Mouse (Mus musculus): ENCODE results near the gene Dbt. TPM values are rescaled to one million over a fixed set of nuclear protein-coding genes. Genes with fewer than 3 reads are reported as not detected.

Dbt gene
- not detected in 2 replicates for polyA plus RNA-seq (2012; ENCODE audit: insufficient read depth, insufficient read length, low replicate concordance, missing spikeins)

- 0 out of 2 replicates have a peak, but pooled peaks cover 2% of the 10 kb centered on the region for H3K4me1 ChIP-seq (ENCODE audit: control insufficient read depth, insufficient read depth, low read length)
- peak; percentile 40; the same call in 1 of the 2 replicates for TF ChIP-seq POLR2A (IDR thresholded peaks at IDR 0.05; ENCODE audit: insufficient read depth, low read depth, low read length)
- no peak for TF ChIP-seq CTCF (IDR thresholded peaks at IDR 0.05; ENCODE audit: insufficient read depth, low read depth, low read length)
- H3K27ac ChIP-seq (ENCODE audit: insufficient read depth, low read depth, low read length) = peak within 1 kb of the TSS; percentile 5; the same call in 1 of the 2 replicates
- H3K4me3 ChIP-seq (ENCODE audit: insufficient read depth, low read depth, low read length) = peak within 1 kb of the TSS; percentile 55
- under 1% methylated on average over 35 of the region's 36 CpGs for WGBS
These were observed at the start of gene Dbt for GRCm38 (mm10) chr3:116512904-116513716. Gene Dbt (plus strand): TSS chr3:116513070.

GRCm38 (mm10) chr3:116464318-116464717 is 48.6 kb upstream of the Dbt start:
- WGBS = 39% methylated on average over 2 of the region's 2 CpGs
- no peak for TF ChIP-seq CTCF (IDR thresholded peaks at IDR 0.05; ENCODE audit: insufficient read depth, low read depth, low read length)
- TF ChIP-seq POLR2A (IDR thresholded peaks at IDR 0.05; ENCODE audit: insufficient read depth, low read depth, low read length) = no peak
- no peak overlapping the region for H3K27ac ChIP-seq (ENCODE audit: insufficient read depth, low read depth, low read length)
- no peak overlapping the region for H3K4me3 ChIP-seq (ENCODE audit: insufficient read depth, low read depth, low read length)
- no peaks in the 10 kb centered on the region for H3K4me1 ChIP-seq (ENCODE audit: control insufficient read depth, insufficient read depth, low read length)

GRCm38 (mm10) chr3:116465709-116466108 is 47.2 kb upstream of the Dbt start:
- H3K4me1 ChIP-seq (ENCODE audit: control insufficient read depth, insufficient read depth, low read length) = no peaks in the 10 kb centered on the region
- H3K27ac ChIP-seq (ENCODE audit: insufficient read depth, low read depth, low read length) = no peak overlapping the region
- H3K4me3 ChIP-seq (ENCODE audit: insufficient read depth, low read depth, low read length) = no peak overlapping the region
- TF ChIP-seq POLR2A (IDR thresholded peaks at IDR 0.05; ENCODE audit: insufficient read depth, low read depth, low read length) (no peak), CTCF (IDR thresholded peaks at IDR 0.05; ENCODE audit: insufficient read depth, low read depth, low read length) (no peak)
- WGBS = 94% methylated on average over 12 of the region's 12 CpGs

DNA sequence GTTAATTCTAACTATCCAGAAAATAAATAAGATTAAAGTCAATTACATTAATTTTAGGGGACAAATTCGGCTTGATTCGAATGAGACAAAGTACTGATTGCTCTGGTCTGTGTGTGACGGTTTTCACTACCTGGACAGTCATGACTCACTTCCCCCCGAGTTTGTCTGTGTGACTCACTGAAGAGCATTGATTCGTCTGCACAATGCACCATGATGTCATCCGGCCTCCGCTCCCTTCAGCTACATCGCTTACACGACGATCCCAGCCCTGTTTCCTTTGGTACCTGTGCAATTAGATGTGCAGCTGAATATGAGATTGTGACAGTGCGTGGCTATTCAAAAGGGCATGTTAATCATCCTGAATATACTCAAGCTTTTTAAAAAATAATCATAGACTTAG is 38.3 kb upstream of the Dbt start:
- no peaks in the 10 kb centered on the region for H3K4me1 ChIP-seq (ENCODE audit: control insufficient read depth, insufficient read depth, low read length)
- no peak overlapping the region for H3K4me3 ChIP-seq (ENCODE audit: insufficient read depth, low read depth, low read length)
- 45% methylated on average over 11 of the region's 11 CpGs for WGBS
- H3K27ac ChIP-seq (ENCODE audit: insufficient read depth, low read depth, low read length) = no peak overlapping the region
- no peak for TF ChIP-seq CTCF (IDR thresholded peaks at IDR 0.05; ENCODE audit: insufficient read depth, low read depth, low read length)
- no peak for TF ChIP-seq POLR2A (IDR thresholded peaks at IDR 0.05; ENCODE audit: insufficient read depth, low read depth, low read length)

DNA sequence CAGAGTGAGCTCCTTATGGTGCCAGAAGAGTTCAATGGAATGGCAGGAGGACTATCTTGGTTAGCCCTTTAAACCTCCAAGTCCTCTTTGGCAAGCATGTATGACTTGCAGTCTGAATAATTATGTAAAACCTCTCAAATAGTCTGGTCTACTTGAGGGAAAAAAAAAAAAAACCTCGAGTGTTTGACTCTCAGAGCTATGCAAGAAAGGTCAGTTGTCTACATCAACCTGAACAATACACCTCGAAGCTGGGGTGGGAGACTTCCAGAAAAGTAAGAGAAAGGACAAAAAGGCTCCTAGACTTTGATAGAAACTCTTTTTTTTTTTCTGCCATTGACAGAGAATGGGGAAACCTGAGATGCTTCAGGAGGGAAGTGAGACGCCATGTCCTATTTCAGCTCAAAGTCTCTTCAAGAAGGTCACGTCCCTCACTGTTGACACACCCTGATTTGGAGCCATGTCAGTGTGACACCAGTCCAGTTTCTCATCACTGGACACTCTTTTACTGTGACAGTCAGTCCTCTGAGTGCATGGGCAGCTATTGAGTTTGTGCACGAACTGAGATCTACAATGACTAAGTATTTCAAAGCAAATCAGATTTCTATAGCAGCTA is 36.1 kb upstream of the Dbt start:
- no peak overlapping the region for H3K27ac ChIP-seq (ENCODE audit: insufficient read depth, low read depth, low read length)
- H3K4me1 ChIP-seq (ENCODE audit: control insufficient read depth, insufficient read depth, low read length) = no peaks in the 10 kb centered on the region
- WGBS = 66% methylated on average over 5 of the region's 5 CpGs
- no peak overlapping the region for H3K4me3 ChIP-seq (ENCODE audit: insufficient read depth, low read depth, low read length)
- TF ChIP-seq CTCF (IDR thresholded peaks at IDR 0.05; ENCODE audit: insufficient read depth, low read depth, low read length) = no peak

- Histone ChIP-seq H3K4me1 (ENCODE audit: control insufficient read depth, insufficient read depth, low read length) (no peaks in the 10 kb centered on the region), H3K27ac (ENCODE audit: insufficient read depth, low read depth, low read length) (no peak overlapping the region), H3K4me3 (ENCODE audit: insufficient read depth, low read depth, low read length) (no peak overlapping the region)
- 92% methylated on average over 7 of the region's 7 CpGs for WGBS
- TF ChIP-seq CTCF (IDR thresholded peaks at IDR 0.05; ENCODE audit: insufficient read depth, low read depth, low read length) (no peak), POLR2A (IDR thresholded peaks at IDR 0.05; ENCODE audit: insufficient read depth, low read depth, low read length) (no peak)
These were observed 35.5 kb upstream of the Dbt start for GRCm38 (mm10) chr3:116477351-116477750.

DNA sequence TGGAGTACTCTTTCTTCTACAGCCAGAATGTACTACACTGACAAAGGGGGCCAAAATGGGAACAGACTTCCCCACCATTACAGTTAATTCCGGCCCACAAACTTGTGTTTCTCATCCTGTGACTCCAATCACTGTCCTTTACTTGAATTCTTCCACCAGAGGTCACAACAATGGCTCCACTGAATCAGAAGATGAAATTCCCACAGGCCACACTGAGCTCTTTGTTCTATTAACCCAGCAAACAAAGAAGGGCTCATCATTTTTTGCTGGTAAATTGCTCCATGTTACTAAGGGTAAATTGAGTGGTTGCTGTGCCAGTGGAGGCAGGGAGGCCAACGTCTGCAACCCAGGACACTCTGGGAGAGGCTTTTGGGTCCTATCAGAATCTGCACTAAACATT is 32.8 kb upstream of the Dbt start:
- Histone ChIP-seq H3K4me3 (ENCODE audit: insufficient read depth, low read depth, low read length) (no peak overlapping the region), H3K4me1 (ENCODE audit: control insufficient read depth, insufficient read depth, low read length) (no peaks in the 10 kb centered on the region), H3K27ac (ENCODE audit: insufficient read depth, low read depth, low read length) (no peak overlapping the region)
- 55% methylated on average over 2 of the region's 2 CpGs for WGBS
- TF ChIP-seq CTCF (IDR thresholded peaks at IDR 0.05; ENCODE audit: insufficient read depth, low read depth, low read length) (no peak), POLR2A (IDR thresholded peaks at IDR 0.05; ENCODE audit: insufficient read depth, low read depth, low read length) (no peak)

GRCm38 (mm10) chr3:116480937-116481336 is 31.9 kb upstream of the Dbt start:
- no peak for TF ChIP-seq POLR2A (IDR thresholded peaks at IDR 0.05; ENCODE audit: insufficient read depth, low read depth, low read length)
- Histone ChIP-seq H3K4me1 (ENCODE audit: control insufficient read depth, insufficient read depth, low read length) (no peaks in the 10 kb centered on the region), H3K27ac (ENCODE audit: insufficient read depth, low read depth, low read length) (no peak overlapping the region), H3K4me3 (ENCODE audit: insufficient read depth, low read depth, low read length) (no peak overlapping the region)
- WGBS = 73% methylated on average over 5 of the region's 5 CpGs

GRCm38 (mm10) chr3:116482724-116483123 is 30.1 kb upstream of the Dbt start:
- no peak overlapping the region for H3K4me3 ChIP-seq (ENCODE audit: insufficient read depth, low read depth, low read length)
- WGBS = 85% methylated on average over 3 of the region's 3 CpGs
- H3K27ac ChIP-seq (ENCODE audit: insufficient read depth, low read depth, low read length) = no peak overlapping the region
- no peaks in the 10 kb centered on the region for H3K4me1 ChIP-seq (ENCODE audit: control insufficient read depth, insufficient read depth, low read length)
- no peak for TF ChIP-seq CTCF (IDR thresholded peaks at IDR 0.05; ENCODE audit: insufficient read depth, low read depth, low read length)
- TF ChIP-seq POLR2A (IDR thresholded peaks at IDR 0.05; ENCODE audit: insufficient read depth, low read depth, low read length) = no peak

Measured in olfactory bulb, adult 2 months (tissue).